Mouse (Mus musculus) E14TG2a.4 (cell line): ENCODE results near the gene Leo1.
A peak's percentile ranks its signal among the peaks of the same experiment; 100 is the strongest.

ENCODE experiments used
- H3K27me3 ChIP-seq: 2 replicates; pipeline ENCODE4 v1.6.1; 2014; ENCODE audit warnings: low read length, control low read depth; ENCODE audit not compliant: insufficient read depth
- H3K36me3 ChIP-seq: 2 replicates; pipeline ENCODE4 v1.6.1; 2014; ENCODE audit warnings: low read length, control low read depth; ENCODE audit not compliant: insufficient read depth
- H3K4me1 ChIP-seq: replicated peaks from 2 replicates; pipeline ENCODE4 v1.6.1; 2014; ENCODE audit warnings: low read depth, low read length, control low read depth
- H3K4me3 ChIP-seq: replicated peaks from 2 replicates; pipeline ENCODE4 v1.5.1; 2014; ENCODE audit warnings: mild to moderate bottlenecking, low read length
- H3K9me3 ChIP-seq: 2 replicates; pipeline ENCODE4 v1.6.1; 2014; ENCODE audit warnings: low read length, control low read depth
- CTCF ChIP-seq: conservative IDR thresholded peaks from 2 replicates; pipeline ENCODE4 v1.5.1; 2014; ENCODE audit warnings: low read length
- NANOG ChIP-seq: IDR thresholded peaks from 2 replicates; pipeline ENCODE4 v1.6.1; 2014; ENCODE audit warnings: borderline replicate concordance, low read length, mixed read lengths
- POU5F1 ChIP-seq: IDR thresholded peaks from 2 replicates; pipeline ENCODE4 v1.6.1; 2014; ENCODE audit warnings: low read length, borderline replicate concordance

The Leo1 gene

GRCm38 (mm10) chr9:75407803-75408202, 33.5 kb upstream of the Leo1 start:
- no peaks in the 10 kb centered on the region for H3K27me3 ChIP-seq

GRCm38 (mm10) chr9:75408204-75408826, 33.0 kb upstream of the Leo1 start:
- peak overlapping the region; percentile 91 for H3K4me3 ChIP-seq

More at GRCm38 (mm10) chr9:75407803-75408202, 33.5 kb upstream of the Leo1 start:
- Histone ChIP-seq H3K36me3 (peaks cover 16% of the 10 kb centered on the region), H3K9me3 (no peaks in the 10 kb centered on the region), H3K4me1 (peaks cover 86% of the 10 kb centered on the region), H3K4me3 (peak overlapping the region; percentile 91)
- no peak for TF ChIP-seq NANOG
- TF ChIP-seq CTCF = no peak
- no peak for TF ChIP-seq POU5F1

GRCm38 (mm10) chr9:75409031-75409851, 32.1 kb upstream of the Leo1 start:
- H3K4me1 ChIP-seq = peaks cover 87% of the 10 kb centered on the region
- peak overlapping the region; percentile 91 for H3K4me3 ChIP-seq
- H3K27me3 ChIP-seq = no peaks in the 10 kb centered on the region
- peaks cover 26% of the 10 kb centered on the region for H3K36me3 ChIP-seq
- TF ChIP-seq NANOG (no peak), CTCF (no peak), POU5F1 (no peak)
- no peaks in the 10 kb centered on the region for H3K9me3 ChIP-seq

More at GRCm38 (mm10) chr9:75408204-75408826, 33.0 kb upstream of the Leo1 start:
- Histone ChIP-seq H3K4me1 (peaks cover 87% of the 10 kb centered on the region), H3K36me3 (peaks cover 21% of the 10 kb centered on the region), H3K27me3 (no peaks in the 10 kb centered on the region), H3K9me3 (no peaks in the 10 kb centered on the region)
- TF ChIP-seq NANOG (no peak), POU5F1 (no peak), CTCF (no peak)

- peaks cover 87% of the 10 kb centered on the region for H3K4me1 ChIP-seq
- H3K4me3 ChIP-seq = peak within 1 kb of the TSS; percentile 91
- TF ChIP-seq NANOG = no peak
- no peak for TF ChIP-seq CTCF
- TF ChIP-seq POU5F1 = no peak
- peaks cover 29% of the 10 kb centered on the region for H3K36me3 ChIP-seq
- H3K9me3 ChIP-seq = no peaks in the 10 kb centered on the region
- H3K27me3 ChIP-seq = no peaks in the 10 kb centered on the region
These were observed 31.4 kb upstream of the Leo1 start, which contains the start of gene Mapk6 for GRCm38 (mm10) chr9:75409852-75410378. Mapk6 (minus strand) TSS chr9:75410005.

GRCm38 (mm10) chr9:75410868-75411487, 30.3 kb upstream of the Leo1 start:
- Histone ChIP-seq H3K36me3 (peaks cover 39% of the 10 kb centered on the region), H3K9me3 (no peaks in the 10 kb centered on the region), H3K27me3 (no peaks in the 10 kb centered on the region), H3K4me3 (peak overlapping the region; percentile 91), H3K4me1 (peaks cover 87% of the 10 kb centered on the region)
- TF ChIP-seq POU5F1 (no peak), CTCF (no peak), NANOG (no peak)

- Histone ChIP-seq H3K36me3 (peaks cover 45% of the 10 kb centered on the region), H3K9me3 (no peaks in the 10 kb centered on the region), H3K4me3 (no peak overlapping the region), H3K27me3 (no peaks in the 10 kb centered on the region), H3K4me1 (peaks cover 87% of the 10 kb centered on the region)
- no peak for TF ChIP-seq POU5F1
- no peak for TF ChIP-seq NANOG
- no peak for TF ChIP-seq CTCF
These were observed 29.7 kb upstream of the Leo1 start for GRCm38 (mm10) chr9:75411584-75411983.

- no peaks in the 10 kb centered on the region for H3K9me3 ChIP-seq
- no peaks in the 10 kb centered on the region for H3K27me3 ChIP-seq
- H3K4me3 ChIP-seq = 0 out of 2 replicates have a peak overlapping the region, but pooled peaks have one; percentile 0
- TF ChIP-seq NANOG = no peak
- TF ChIP-seq CTCF = no peak
- TF ChIP-seq POU5F1 = no peak
- H3K4me1 ChIP-seq = peaks cover 86% of the 10 kb centered on the region
- H3K36me3 ChIP-seq = peaks cover 61% of the 10 kb centered on the region
These were observed 28.1 kb upstream of the Leo1 start for GRCm38 (mm10) chr9:75413206-75413605.

- no peak overlapping the region for H3K4me3 ChIP-seq
- peaks cover 88% of the 10 kb centered on the region for H3K4me1 ChIP-seq
- H3K9me3 ChIP-seq = no peaks in the 10 kb centered on the region
- no peaks in the 10 kb centered on the region for H3K27me3 ChIP-seq
- TF ChIP-seq NANOG = no peak
- TF ChIP-seq CTCF = no peak
- TF ChIP-seq POU5F1 = no peak
- H3K36me3 ChIP-seq = peaks cover 61% of the 10 kb centered on the region
These were observed 27.1 kb upstream of the Leo1 start for GRCm38 (mm10) chr9:75414204-75414603.
